Mouse (Mus musculus): ENCODE measurements at regions not wholly inside any gene's neighbourhood (a gene's known extent, or its start where the extent isn't known, plus 50 kb on each side); places are given as distances from the start of the nearest gene placed in this dataset.

DNA sequence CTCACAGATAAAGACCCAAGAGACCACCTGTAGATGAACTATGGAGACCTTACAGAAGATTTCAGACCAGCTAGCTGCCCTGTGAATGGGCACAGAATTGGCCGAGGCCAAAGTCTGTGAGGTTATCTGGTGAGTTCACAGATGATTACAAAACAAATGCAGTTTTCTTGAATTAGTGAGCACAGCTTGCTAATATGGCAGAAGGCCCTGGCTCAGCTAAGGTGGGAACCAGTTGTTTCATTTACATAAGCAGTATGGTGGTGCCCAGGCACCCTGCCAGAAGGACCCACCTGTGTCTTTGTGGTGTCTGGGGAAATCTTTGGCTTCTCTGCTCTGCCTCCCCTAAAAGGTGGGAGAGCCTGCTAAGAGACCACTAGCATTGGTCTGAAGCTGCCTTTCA lies 466.9 kb downstream of the Cd83 start:
- no peak for TF ChIP-seq CTCF (IDR thresholded peaks at IDR 0.05; ENCODE audit: low read depth)
- TF ChIP-seq EP300 (IDR thresholded peaks at IDR 0.05; ENCODE audit: low read depth): no peak

Measured in heart, postnatal 0 days (tissue).